Mouse (Mus musculus) cortical plate, adult 2 months (tissue): ENCODE results near the gene Pitpnc1. TPM values are rescaled to one million over a fixed set of nuclear protein-coding genes. Genes with fewer than 3 reads are reported as not detected.

ENCODE experiments used
- H3K27ac ChIP-seq: fragments of 200-500 bp; 2 replicates; pipeline ENCODE4 v1.5.1; 2012; ENCODE audit warnings: low read length, control low read depth, inconsistent platforms; ENCODE audit not compliant: insufficient read depth
- H3K4me1 ChIP-seq: fragments of 200-500 bp; 2 replicates; pipeline ENCODE4 v1.6.1; 2011; ENCODE audit warnings: low read length; ENCODE audit not compliant: control insufficient read depth, insufficient read depth
- H3K4me3 ChIP-seq: fragments of 200-500 bp; 2 replicates; pipeline ENCODE4 v1.5.1; 2011; ENCODE audit warnings: mild to moderate bottlenecking, low read length, control low read depth; ENCODE audit not compliant: insufficient read depth
- CTCF ChIP-seq: fragments of 200-500 bp; IDR thresholded peaks from 2 replicates; pipeline ENCODE4 v1.5.1; 2011; ENCODE audit warnings: mild to moderate bottlenecking, control low read depth, low read length; ENCODE audit not compliant: insufficient read depth; ENCODE audit errors: extremely low read depth
- POLR2A ChIP-seq: fragments of 200-500 bp; IDR thresholded peaks from 2 replicates; pipeline ENCODE4 v1.6.1; 2011; ENCODE audit warnings: mild to moderate bottlenecking, low read length, control low read depth; ENCODE audit not compliant: insufficient read depth; ENCODE audit errors: extremely low read depth
- polyA plus RNA-seq: library from polyadenylated mRNA; depleted of rRNA; stranded (reverse); fragments of >200 nt; gene quantifications from 2 replicates; pipeline ENCODE4 v1.2.3, GENCODE M21; 2012; rRNA removed

The Pitpnc1 gene
- polyA plus RNA-seq, 1 experiment: 35.6 TPM

- H3K4me1 ChIP-seq: no peaks in the 10 kb centered on the region
- no peak overlapping the region for H3K27ac ChIP-seq
- no peak for TF ChIP-seq CTCF
- TF ChIP-seq POLR2A: no peak
- H3K4me3 ChIP-seq: no peak overlapping the region
These were observed 271.2 kb downstream of the Pitpnc1 start for GRCm38 (mm10) chr11:107199281-107199680.

GRCm38 (mm10) chr11:107195334-107195733, 275.2 kb downstream of the Pitpnc1 start:
- Histone ChIP-seq H3K4me3 (no peak overlapping the region), H3K4me1 (no peaks in the 10 kb centered on the region), H3K27ac (no peak overlapping the region)
- TF ChIP-seq CTCF: no peak
- no peak for TF ChIP-seq POLR2A

GRCm38 (mm10) chr11:107190376-107190775, 280.1 kb downstream of the Pitpnc1 start:
- TF ChIP-seq POLR2A (no peak), CTCF (no peak)
- Histone ChIP-seq H3K4me1 (peaks cover 3% of the 10 kb centered on the region; the same call in 1 of the 2 replicates), H3K4me3 (no peak overlapping the region), H3K27ac (no peak overlapping the region)

GRCm38 (mm10) chr11:107188565-107189552, 281.6 kb downstream of the Pitpnc1 start, which contains the start of gene Nol11:
Gene Nol11 (minus strand): TSS chr11:107189381.
- Histone ChIP-seq H3K4me1 (peaks cover 3% of the 10 kb centered on the region; the same call in 1 of the 2 replicates), H3K27ac (no peak within 1 kb of the TSS), H3K4me3 (peak within 1 kb of the TSS; percentile 80)
- TF ChIP-seq POLR2A (peak; percentile 71), CTCF (peak; percentile 88)

GRCm38 (mm10) chr11:107183777-107184176, 286.7 kb downstream of the Pitpnc1 start:
- TF ChIP-seq CTCF (no peak), POLR2A (no peak)
- Histone ChIP-seq H3K27ac (no peak overlapping the region), H3K4me3 (no peak overlapping the region), H3K4me1 (peaks cover 3% of the 10 kb centered on the region; the same call in 1 of the 2 replicates)

GRCm38 (mm10) chr11:107161215-107161614, 309.3 kb downstream of the Pitpnc1 start:
- no peak for TF ChIP-seq POLR2A
- no peak for TF ChIP-seq CTCF
- Histone ChIP-seq H3K27ac (no peak overlapping the region), H3K4me1 (no peaks in the 10 kb centered on the region), H3K4me3 (no peak overlapping the region)

GRCm38 (mm10) chr11:107159034-107159433, 311.5 kb downstream of the Pitpnc1 start:
- Histone ChIP-seq H3K4me1 (no peaks in the 10 kb centered on the region), H3K4me3 (no peak overlapping the region), H3K27ac (no peak overlapping the region)
- peak; percentile 31; the same call in 1 of the 2 replicates for TF ChIP-seq CTCF
- TF ChIP-seq POLR2A: no peak

Other genes with a start within 250 kb of the Pitpnc1 start
- 56.7 and 57.3 TPM in 2 replicates for gene Psmd12, start 8.8 kb upstream of the Pitpnc1 start, polyA plus RNA-seq
- gene Helz, start 77.2 kb upstream of the Pitpnc1 start, polyA plus RNA-seq: 17.1 TPM in 2 replicates
- gene Cacng1, start 245.8 kb upstream of the Pitpnc1 start, polyA plus RNA-seq: 0.33 TPM in 1 of 2 replicates, not detected in the other